Comparison of ENCODE assay signal across 8 mouse cellular contexts in genomic region chr11:115513271-115514237, GRCm38 (mm10). TPM values are rescaled to one million over a fixed set of nuclear protein-coding genes. Genes with fewer than 3 reads are reported as not detected.
DNase-seq lines count a peak whose midpoint lies in the region; ATAC-seq and TF ChIP-seq lines count a peak whose summit lies in the region.

No protein-coding gene starts in this region.

- no peak for TF ChIP-seq CTCF in MEL (IDR thresholded peaks at IDR 0.05 in 2 of 3, conservative IDR thresholded peaks at IDR 0.05 in 1 of 3; ENCODE audit: control insufficient read depth in 1 of 3, insufficient read depth in 1 of 3, low read depth in 2 of 3, low read length in 3 of 3, poor library complexity in 1 of 3, severe bottlenecking in 1 of 3)

- no peaks in the 10 kb centered on the region for H3K9me3 ChIP-seq in MEL (replicated peaks; ENCODE audit: insufficient read depth, low read length)

- TF ChIP-seq EP300 in MEL (IDR thresholded peaks at IDR 0.05; ENCODE audit: low read depth in 1 of 2, low read length in 2 of 2), result no peak

- intact Hi-C loops in heart, postnatal 10 days (cut with DNase I), result loop anchor here (2.0 kb wide), 1 partner anchor 21 kb away; no protein-coding TSS in a partner anchor

- H3K9ac ChIP-seq in MEL (ENCODE audit: control insufficient read depth, low read depth, low read length, poor library complexity, severe bottlenecking), result peak overlapping the region; percentile 96

- TF ChIP-seq POLR2A in MEL (IDR thresholded peaks at IDR 0.05; ENCODE audit: control insufficient read depth in 1 of 2, insufficient read depth in 1 of 2, low read depth in 1 of 2, low read length in 2 of 2, poor library complexity in 1 of 2), result no peak

- H3K4me1 ChIP-seq in MEL (ENCODE audit: control insufficient read depth in 1 of 2, insufficient read depth in 2 of 2, low read length in 2 of 2), result peaks cover 29 to 40% of the 10 kb centered on the region in 2 experiments

- H3K4me3 ChIP-seq in MEL (ENCODE audit: control insufficient read depth in 1 of 2, insufficient read depth in 1 of 2, low read depth in 2 of 2, low read length in 2 of 2), result peak overlapping the region; percentile 78 to 96

- TF ChIP-seq RAD21 in MEL (IDR thresholded peaks at IDR 0.05; ENCODE audit: low read depth, low read length), result no peak

- H3K27ac ChIP-seq in MEL (ENCODE audit: control insufficient read depth, low read depth, low read length), result peak overlapping the region; percentile 86

- H3K79me2 ChIP-seq in MEL (ENCODE audit: control insufficient read depth, insufficient read depth, low read length, poor library complexity), result peaks cover 55% of the 10 kb centered on the region

- no peaks in the 10 kb centered on the region for H3K27me3 ChIP-seq in MEL (ENCODE audit: control insufficient read depth in 1 of 2, insufficient read depth in 2 of 2, low read length in 2 of 2)

- ATAC-seq in erythroid progenitor cell, adult 5-6 weeks (replicated peaks; ENCODE audit: low FRiP score, poor library complexity, severe bottlenecking), result peak; percentile 49

- DNase-seq in MEL (ENCODE audit: low read depth, low spot score), result peak; percentile 72
- DNase-seq in brain, adult 2 months (ENCODE audit: low read depth, low spot score), result peak; percentile 62
- DNase-seq in heart, postnatal 10 days, result peak; percentile 57 to 62
- peak; percentile 47 to 67 for DNase-seq in kidney, postnatal 25 days
- peak; percentile 57 to 59 for DNase-seq in lung, postnatal 4 days
- peak; percentile 59 for DNase-seq in right cerebral cortex, postnatal 14 days
- no peak for DNase-seq in B cell, adult 2 months

- peaks cover 4 to 38% of the 10 kb centered on the region in 2 experiments; a peak in 3 of 4 replicates for H3K36me3 ChIP-seq in MEL (ENCODE audit: control insufficient read depth in 1 of 2, insufficient read depth in 2 of 2, low read length in 2 of 2)

TF ChIP-seq in MEL, 35 proteins besides CTCF, POLR2A, EP300 and RAD21:
- TF ChIP-seq ZMIZ1 (IDR thresholded peaks at IDR 0.05; ENCODE audit: low read depth, low read length) (no peak), MAX (IDR thresholded peaks at IDR 0.05; ENCODE audit: low read length) (peak; percentile 37; the same call in 1 of the 2 replicates), MAZ (IDR thresholded peaks at IDR 0.05; ENCODE audit: low read depth, low read length) (peak; percentile 44; the same call in 1 of the 2 replicates), RCOR1 (IDR thresholded peaks at IDR 0.05; ENCODE audit: low read depth, low read length) (no peak), JUND (IDR thresholded peaks at IDR 0.05; ENCODE audit: low read depth, low read length) (no peak), NRF1 (IDR thresholded peaks at IDR 0.05; ENCODE audit: insufficient read depth, low read depth, low read length, poor library complexity, severe bottlenecking) (peak; percentile 33; the same call in 1 of the 2 replicates), ELF1 (IDR thresholded peaks at IDR 0.05; ENCODE audit: low read depth, low read length) (no peak), MYC (IDR thresholded peaks at IDR 0.05; ENCODE audit: low read depth, low read length) (no peak), E2F4 (IDR thresholded peaks at IDR 0.05; ENCODE audit: borderline replicate concordance, low read depth, low read length) (no peak), SMC3 (IDR thresholded peaks at IDR 0.05; ENCODE audit: low read depth, low read length) (no peak), CHD1 (IDR thresholded peaks at IDR 0.05; ENCODE audit: low read depth, low read length) (no peak; the same call in 1 of the 2 replicates), POLR2AphosphoS2 (IDR thresholded peaks at IDR 0.05; ENCODE audit: low read length) (peak; percentile 14; the same call in 1 of the 2 replicates), ZNF384 (IDR thresholded peaks at IDR 0.05; ENCODE audit: low read depth, low read length) (no peak)
TF ChIP-seq in MEL: peak in this region for 4.

RNA-seq across cellular contexts. Expression of gene Jpt1, which starts 0.6 kb away (rescaled TPM):
- total RNA-seq in MEL (2012; rRNA removed), result 331 and 353 TPM in 2 replicates
- polyA plus RNA-seq in MEL (2012; ENCODE audit: insufficient read depth in 1 of 2, insufficient read length in 2 of 2, low read depth in 1 of 2, low replicate concordance in 2 of 2, missing spikeins in 1 of 2), result 100 to 1,000 TPM in 1 of 2 experiments, not detected in 1; 382 TPM
- 168 and 177 TPM in 2 replicates for total RNA-seq in erythroid progenitor cell, adult 5-6 weeks (2015; ENCODE audit: low replicate concordance)
- 225 and 235 TPM in 2 replicates for total RNA-seq in erythroid progenitor cell, adult 5-6 weeks (2017; ENCODE audit: low replicate concordance)
- total RNA-seq in heart, postnatal 10 days (2021), result 100 to 1,000 TPM; 338 to 393 TPM

RNA-seq across cellular contexts. Expression of gene Nt5c, which starts 21.9 kb away (rescaled TPM):
- total RNA-seq in MEL (2012; rRNA removed), result 96.6 and 99.3 TPM in 2 replicates
- 100 to 1,000 TPM in 1 of 2 experiments, not detected in 1; 102 TPM for polyA plus RNA-seq in MEL (2012; ENCODE audit: insufficient read depth in 1 of 2, insufficient read length in 2 of 2, low read depth in 1 of 2, low replicate concordance in 2 of 2, missing spikeins in 1 of 2)
- total RNA-seq in erythroid progenitor cell, adult 5-6 weeks (2015; ENCODE audit: low replicate concordance), result 13.0 and 22.3 TPM in 2 replicates
- total RNA-seq in erythroid progenitor cell, adult 5-6 weeks (2017; ENCODE audit: low replicate concordance), result 9.8 and 37.2 TPM in 2 replicates
- 10 to 100 TPM; 24.6 to 26.7 TPM for total RNA-seq in heart, postnatal 10 days (2021)

RNA-seq across cellular contexts. Expression of gene Sumo2, which starts 22.5 kb away (rescaled TPM):
- total RNA-seq in MEL (2012; rRNA removed), result 653 and 657 TPM in 2 replicates
- 100 to 1,000 TPM in 1 of 2 experiments, not detected in 1; 556 TPM for polyA plus RNA-seq in MEL (2012; ENCODE audit: insufficient read depth in 1 of 2, insufficient read length in 2 of 2, low read depth in 1 of 2, low replicate concordance in 2 of 2, missing spikeins in 1 of 2)
- 450 and 609 TPM in 2 replicates for total RNA-seq in erythroid progenitor cell, adult 5-6 weeks (2015; ENCODE audit: low replicate concordance)
- total RNA-seq in erythroid progenitor cell, adult 5-6 weeks (2017; ENCODE audit: low replicate concordance), result 286 and 389 TPM in 2 replicates
- total RNA-seq in heart, postnatal 10 days (2021), result 100 to 1,000 TPM; 217 to 251 TPM

RNA-seq across cellular contexts. Expression of gene Armc7, which starts 38.1 kb away (rescaled TPM):
- 7.0 and 9.1 TPM in 2 replicates for total RNA-seq in MEL (2012; rRNA removed)
- 10 to 100 TPM in 1 of 2 experiments, not detected in 1; 13.1 TPM for polyA plus RNA-seq in MEL (2012; ENCODE audit: insufficient read depth in 1 of 2, insufficient read length in 2 of 2, low read depth in 1 of 2, low replicate concordance in 2 of 2, missing spikeins in 1 of 2)
- 1.8 TPM in 1 of 2 replicates, not detected in the other for total RNA-seq in erythroid progenitor cell, adult 5-6 weeks (2015; ENCODE audit: low replicate concordance)
- 2.7 TPM in 2 replicates for total RNA-seq in erythroid progenitor cell, adult 5-6 weeks (2017; ENCODE audit: low replicate concordance)
- total RNA-seq in heart, postnatal 10 days (2021), result 1 to 10 TPM; 2.3 to 2.6 TPM

RNA-seq across cellular contexts. Expression of gene Nup85, which starts 50.7 kb away (rescaled TPM):
- 338 and 362 TPM in 2 replicates for total RNA-seq in MEL (2012; rRNA removed)
- polyA plus RNA-seq in MEL (2012; ENCODE audit: insufficient read depth in 1 of 2, insufficient read length in 2 of 2, low read depth in 1 of 2, low replicate concordance in 2 of 2, missing spikeins in 1 of 2), result 100 to 1,000 TPM in 1 of 2 experiments, not detected in 1; 370 TPM
- total RNA-seq in erythroid progenitor cell, adult 5-6 weeks (2015; ENCODE audit: low replicate concordance), result 78.9 and 133 TPM in 2 replicates
- 141 and 174 TPM in 2 replicates for total RNA-seq in erythroid progenitor cell, adult 5-6 weeks (2017; ENCODE audit: low replicate concordance)
- total RNA-seq in heart, postnatal 10 days (2021), result 10 to 100 TPM; 27.0 to 28.1 TPM

Comparison
In these comparisons a context has a peak if more than half of its experiments do, and no peak if none do; other contexts are left out.
1. DNase-seq: peak in MEL (single experiment), brain, adult 2 months (single experiment), heart, postnatal 10 days (2 of 2), kidney, postnatal 25 days (2 of 2), lung, postnatal 4 days (2 of 2) and right cerebral cortex, postnatal 14 days (single experiment); none in B cell, adult 2 months (0 of 2).